Mouse (Mus musculus) gastrocnemius, adult 2 months (tissue): ENCODE measurements around the gene Tex44. TPM values are rescaled to one million over a fixed set of nuclear protein-coding genes. Genes with fewer than 3 reads are reported as not detected.
"Not testable (repeated sequence)": the region's sequence is repeated elsewhere in the genome, so short reads cannot be mapped to it uniquely, and the experiment has no call there.

Experiments
- DNase-seq: peaks from one replicate; pipeline ENCODE4 v3.0.0; 2022
- H3K27ac ChIP-seq: fragments of 200-600 bp; 2 replicates; pipeline ENCODE4 v1.8.1; 2022; ENCODE audit warnings: mild to moderate bottlenecking
- H3K4me3 ChIP-seq: fragments of 200-600 bp; 2 replicates; pipeline ENCODE4 v1.8.1; 2022; ENCODE audit warnings: mild to moderate bottlenecking, moderate library complexity
- CTCF ChIP-seq: fragments of 200-600 bp; IDR thresholded peaks from 2 replicates; pipeline ENCODE4 v1.8.1; 2022; ENCODE audit warnings: antibody characterized with exemption, mild to moderate bottlenecking, moderate library complexity
- intact Hi-C: fragments of 180-260 bp; cut with DNase I; formaldehyde crosslinking; loops from one replicate; pipeline ENCODE4 v1.15.1; 2025
- total RNA-seq, 2 experiments: library from RNA; stranded (reverse); gene quantifications; 2 replicates each; pipeline ENCODE4 v1.2.3; 2021

The Tex44 gene
- total RNA-seq, 2 experiments from 2014 or later = not detected

GRCm38 (mm10) chr1:86467416-86467815 lies 41.3 kb downstream of the Tex44 start:
- no peak for DNase-seq
- Histone ChIP-seq H3K4me3 (no peak overlapping the region), H3K27ac (no peak overlapping the region)
- TF ChIP-seq CTCF = no peak
- intact Hi-C loops = no loop called here

- no peak for TF ChIP-seq CTCF
- no peak overlapping the region; the same call in 1 of the 2 replicates for H3K4me3 ChIP-seq
- H3K27ac ChIP-seq = peak overlapping the region; percentile 99
- peak; percentile 33 for DNase-seq
- intact Hi-C loops = loop anchor here (1.0 kb wide), 1 partner anchor 30 kb away; no protein-coding TSS in a partner anchor
These were observed 43.7 kb downstream of the Tex44 start for GRCm38 (mm10) chr1:86469876-86470275.

DNA sequence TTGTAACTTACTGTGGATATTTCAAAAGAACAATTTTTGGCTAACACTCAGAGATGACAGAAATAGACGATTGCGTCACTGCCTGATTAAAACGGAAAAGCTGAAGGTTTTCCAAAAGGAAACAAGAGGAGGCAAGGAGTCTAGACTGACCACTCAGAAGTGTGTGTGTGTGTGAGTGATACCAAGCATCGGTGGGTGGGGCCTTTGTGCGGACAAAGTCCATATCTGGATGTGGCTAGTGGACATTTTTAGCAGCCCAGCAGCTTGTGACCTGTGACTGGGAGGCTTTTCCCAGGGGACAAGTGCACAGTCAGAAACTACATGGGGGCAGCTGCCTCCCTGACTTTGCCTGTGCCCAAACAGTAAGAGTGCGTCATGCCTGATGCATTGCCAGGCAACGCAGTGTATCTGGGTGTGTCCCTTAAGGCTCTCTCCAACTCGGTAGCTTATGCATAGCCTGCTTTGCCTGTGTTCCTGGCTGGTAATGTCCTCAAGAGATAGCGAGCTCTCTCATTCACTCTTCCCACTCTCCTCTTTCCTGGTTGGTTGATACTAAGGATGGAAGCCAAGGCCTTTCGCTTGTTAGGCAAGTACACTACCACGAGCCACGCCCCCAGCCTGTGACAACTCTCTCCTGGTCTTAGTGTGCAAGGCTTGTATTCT lies 44.5 kb downstream of the Tex44 start:
- peak overlapping the region; percentile 65 for H3K4me3 ChIP-seq
- no peak for TF ChIP-seq CTCF

DNA sequence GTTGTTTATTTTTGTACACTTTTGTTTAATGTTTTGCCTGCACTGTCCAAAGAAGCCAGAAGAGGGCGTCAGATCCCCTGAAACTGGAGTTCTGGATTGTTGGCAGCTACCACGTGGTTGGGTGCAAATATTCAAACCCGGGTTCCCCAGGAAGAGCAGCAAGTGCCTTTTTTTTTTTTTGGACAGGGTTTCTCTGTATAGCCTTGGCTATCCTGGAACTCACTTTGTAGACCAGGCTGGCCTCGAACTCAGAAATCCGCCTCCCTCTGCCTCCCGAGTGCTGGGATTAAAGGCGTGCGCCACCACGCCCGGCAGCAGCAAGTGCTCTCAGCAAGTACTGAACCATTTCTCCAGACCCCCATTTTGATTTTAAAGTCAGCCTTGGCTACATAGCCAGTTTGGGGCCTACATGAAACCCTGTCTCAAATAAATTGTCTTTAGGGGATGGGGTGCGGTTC lies 45.4 kb downstream of the Tex44 start:
- TF ChIP-seq CTCF = peak; percentile 67
- peak overlapping the region; percentile 99 for H3K27ac ChIP-seq
- peak overlapping the region; percentile 65 for H3K4me3 ChIP-seq
- intact Hi-C loops = not testable (repeated sequence)
- DNase-seq = peak; percentile 54

More for the DNA sequence above, 44.5 kb downstream of the Tex44 start:
- intact Hi-C loops = loop anchor here (1.0 kb wide), 1 partner anchor 30 kb away; no protein-coding TSS in a partner anchor
- peak; percentile 93 for DNase-seq
- peak overlapping the region; percentile 99 for H3K27ac ChIP-seq

- intact Hi-C loops = loop anchor here (1.0 to 2.0 kb wide), 3 partner anchors 14 to 52 kb away; no protein-coding TSS in a partner anchor
- TF ChIP-seq CTCF = peak; percentile 19
- peak overlapping the region; percentile 64 for H3K4me3 ChIP-seq
- peak overlapping the region; percentile 99 for H3K27ac ChIP-seq
- peak; percentile 92 for DNase-seq
These were observed 46.2 kb downstream of the Tex44 start for GRCm38 (mm10) chr1:86472197-86472952.

DNA sequence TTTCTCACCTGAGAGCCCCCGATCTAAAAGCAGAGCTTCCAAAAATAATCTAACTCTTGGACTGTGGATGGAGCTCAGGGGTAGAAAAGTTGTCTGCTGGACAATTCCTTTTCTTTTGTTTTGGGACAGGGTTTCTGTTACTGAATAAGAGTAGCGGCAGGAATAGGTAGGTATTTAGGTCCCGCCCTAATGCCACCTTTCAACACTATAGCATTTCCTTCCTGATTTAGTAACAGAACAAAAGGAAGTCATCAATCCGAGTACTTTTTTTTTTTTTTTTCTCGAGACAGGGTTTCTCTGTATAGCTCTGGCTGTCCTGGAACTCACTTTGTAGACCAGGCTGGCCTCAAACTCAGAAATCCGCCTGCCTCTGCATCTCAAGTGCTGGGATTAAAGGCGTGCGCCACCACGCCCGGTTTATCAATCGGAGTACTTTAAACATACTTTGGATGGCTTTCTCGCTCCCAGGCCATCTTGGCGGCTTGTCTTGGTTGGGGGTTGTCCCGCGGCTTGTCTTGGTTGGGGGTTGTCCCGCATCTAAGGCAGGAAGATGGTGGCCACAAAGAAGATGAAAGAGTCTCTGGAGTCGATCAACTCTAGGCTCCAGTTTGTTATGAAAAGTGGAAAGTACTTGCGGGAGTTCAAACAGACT lies 47.1 kb downstream of the Tex44 start:
- intact Hi-C loops = loop anchor here (2.0 kb wide), 2 partner anchors 14 to 28 kb away; no protein-coding TSS in a partner anchor
- DNase-seq = no peak
- TF ChIP-seq CTCF = no peak
- H3K27ac ChIP-seq = peak overlapping the region; percentile 99
- peak overlapping the region; percentile 64 for H3K4me3 ChIP-seq

Other genes starting within 250 kb of the Tex44 start
- not detected for gene B3gnt7, start 123.5 kb upstream of the Tex44 start, total RNA-seq
- gene Ncl, start 66.9 kb upstream of the Tex44 start, total RNA-seq = 100 to 1,000 TPM; 102 to 105 TPM
- gene Nmur1, start 101 bp upstream of the Tex44 start, total RNA-seq = not detected
- gene Ptma, start 100.4 kb downstream of the Tex44 start, total RNA-seq = 100 to 1,000 TPM in 1 of 2 experiments, 10 to 100 TPM in 1; 58.5 to 108 TPM
- gene Pde6d, start 156.3 kb downstream of the Tex44 start, total RNA-seq = 10 to 100 TPM; 24.3 to 30.3 TPM
- 10 to 100 TPM; 10.2 to 11.0 TPM for gene Cops7b, start 156.6 kb downstream of the Tex44 start, total RNA-seq
- gene Nppc, start 244.2 kb downstream of the Tex44 start, total RNA-seq = 1 to 10 TPM in 1 of 2 experiments, under 1 TPM in 1; 0.36 to 1.0 TPM